Mouse (Mus musculus): ENCODE results near the gene Vapa. TPM values are rescaled to one million over a fixed set of nuclear protein-coding genes. Genes with fewer than 3 reads are reported as not detected.

Vapa gene
- total RNA-seq, 2 experiments from 2014 or later = 31.3 to 48.2 TPM

Other genes with a start within 250 kb of the Vapa start
- not detected in 2 replicates for gene Tmem232, start 72.8 kb downstream of the Vapa start, total RNA-seq (2015; ENCODE audit: low replicate concordance)
- not detected in 2 replicates for gene Tmem232, start 72.8 kb downstream of the Vapa start, total RNA-seq (2017; ENCODE audit: low replicate concordance)
- gene Txndc2, start 28.6 kb upstream of the Vapa start, total RNA-seq (2015; ENCODE audit: low replicate concordance) = not detected in 2 replicates
- not detected in 2 replicates for gene Txndc2, start 28.6 kb upstream of the Vapa start, total RNA-seq (2017; ENCODE audit: low replicate concordance)
- 10.2 and 15.6 TPM in 2 replicates for gene Rab31, start 159.2 kb upstream of the Vapa start, total RNA-seq (2015; ENCODE audit: low replicate concordance)
- 13.6 and 13.7 TPM in 2 replicates for gene Rab31, start 159.2 kb upstream of the Vapa start, total RNA-seq (2017; ENCODE audit: low replicate concordance)
- gene Ppp4r1, start 169.0 kb upstream of the Vapa start, total RNA-seq (2015; ENCODE audit: low replicate concordance) = 11.1 and 16.1 TPM in 2 replicates
- gene Ppp4r1, start 169.0 kb upstream of the Vapa start, total RNA-seq (2017; ENCODE audit: low replicate concordance) = 9.4 and 14.5 TPM in 2 replicates

Measured in erythroblast, adult 5-6 weeks (primary cell).